In the genomic region with DNA sequence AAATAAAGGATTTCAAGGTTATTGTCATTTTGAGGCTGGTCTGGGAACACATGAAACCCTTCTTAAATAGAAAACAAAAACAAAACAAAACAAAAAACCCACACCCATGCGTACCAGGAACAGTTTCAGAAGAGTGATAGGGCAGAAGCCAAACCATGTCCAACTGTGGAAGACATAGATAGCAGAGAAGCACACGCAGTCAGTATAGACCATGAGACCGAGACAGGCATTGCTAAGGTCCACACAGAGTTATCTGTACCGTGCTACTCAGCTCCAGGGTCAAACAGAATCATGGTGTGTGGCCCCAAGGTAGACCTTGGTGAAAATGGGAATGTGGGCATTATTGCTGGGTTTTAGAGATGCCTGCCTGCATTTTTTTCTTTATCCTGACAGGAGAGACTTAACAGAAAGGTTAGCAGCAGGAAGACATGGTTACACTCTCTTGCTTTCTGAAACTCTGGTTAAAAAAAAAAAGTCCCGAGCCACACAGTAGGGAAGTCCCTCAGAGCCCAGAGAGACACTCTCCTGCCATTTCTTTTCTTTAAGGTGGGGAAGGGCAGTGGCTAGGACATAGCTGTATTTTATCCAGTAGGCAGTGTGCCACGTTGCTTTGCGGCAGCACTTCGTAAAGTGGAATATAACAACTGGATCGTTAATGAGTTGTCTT, we compare ENCODE assay signal across 23 mouse cellular contexts. TPM values are rescaled to one million over a fixed set of nuclear protein-coding genes. Genes with fewer than 3 reads are reported as not detected.
DNase-seq lines count a peak whose midpoint lies in the region; ATAC-seq and TF ChIP-seq lines count a peak whose summit lies in the region.
"Had no signal": no experiment of that assay in that cellular context is flagged by ENCODE, and none has a peak within 500 bp of the region (broad histone marks: within the 10 kb centered on the region; RNA-seq: fewer than 3 reads in every experiment).

No protein-coding gene starts in this region.

- WGBS in bone marrow, adult 2 months: 71% methylated on average over 9 of the region's 9 CpGs
- WGBS in liver, embryonic 12.5 days (ENCODE audit: insufficient replicate concordance): 47% methylated on average over 9 of the region's 9 CpGs
- 85% methylated on average over 9 of the region's 9 CpGs for WGBS in forebrain, embryonic 10.5 days
- 85% methylated on average over 9 of the region's 9 CpGs for WGBS in hindbrain, embryonic 13.5 days

- peak overlapping the region; percentile 22; the same call in 1 of the 2 replicates for H3K9ac ChIP-seq in liver, embryonic 12.5 days
- H3K9ac ChIP-seq in hindbrain, embryonic 13.5 days: no peak overlapping the region
- H3K9ac ChIP-seq: forebrain, embryonic 12.5 days; heart, embryonic 12.5 days; limb, embryonic 15.5 days; neural tube, embryonic 15.5 days had no signal

- H3K36me3 ChIP-seq in liver, embryonic 12.5 days: no peaks in the 10 kb centered on the region
- no peaks in the 10 kb centered on the region for H3K36me3 ChIP-seq in forebrain, embryonic 10.5 days (replicated peaks)
- H3K36me3 ChIP-seq in hindbrain, embryonic 13.5 days: peaks cover 5% of the 10 kb centered on the region; the same call in 1 of the 2 replicates
- H3K36me3 ChIP-seq: embryonic facial prominence, embryonic 10.5 days; forebrain, embryonic 12.5 days; heart, embryonic 12.5 days; midbrain, embryonic 10.5 days had no signal

- DNase-seq in A20 (ENCODE audit: low read depth, low spot score): peak; percentile 55
- no peak for DNase-seq in forebrain, embryonic 10.5 days (ENCODE audit: extremely low spot score, low spot score)
- DNase-seq: adrenal gland, postnatal 25 days; cerebellum, adult 9-11 months; heart, postnatal 10 days; kidney, adult 11 months; left cerebral cortex, postnatal 4 days; lung, postnatal 4 days; right cerebral cortex, adult 18-20 months; thymus, adult 18-20 months; thymus, postnatal 4 days had no signal

- no peak overlapping the region for H3K4me3 ChIP-seq in bone marrow, adult 2 months (replicated peaks; ENCODE audit: control insufficient read depth, low read depth, low read length)
- no peak overlapping the region for H3K4me3 ChIP-seq in liver, embryonic 12.5 days
- no peak overlapping the region for H3K4me3 ChIP-seq in forebrain, embryonic 10.5 days
- H3K4me3 ChIP-seq in hindbrain, embryonic 13.5 days: no peak overlapping the region
- H3K4me3 ChIP-seq: embryonic facial prominence, embryonic 10.5 days; forebrain, embryonic 12.5 days; heart, embryonic 12.5 days; limb, embryonic 15.5 days; midbrain, embryonic 10.5 days; neural tube, embryonic 15.5 days had no signal

- H3K9me3 ChIP-seq in liver, embryonic 12.5 days (replicated peaks): no peaks in the 10 kb centered on the region
- no peaks in the 10 kb centered on the region for H3K9me3 ChIP-seq in forebrain, embryonic 10.5 days
- H3K9me3 ChIP-seq in hindbrain, embryonic 13.5 days: no peaks in the 10 kb centered on the region
- H3K9me3 ChIP-seq: embryonic facial prominence, embryonic 10.5 days; forebrain, embryonic 12.5 days; heart, embryonic 12.5 days; limb, embryonic 15.5 days; midbrain, embryonic 10.5 days; neural tube, embryonic 15.5 days had no signal

- no peak for TF ChIP-seq CTCF in bone marrow, adult 2 months (IDR thresholded peaks at IDR 0.05; ENCODE audit: control insufficient read depth, insufficient read depth, low read length)

- H3K4me2 ChIP-seq in liver, embryonic 12.5 days: peak overlapping the region; percentile 47
- no peak overlapping the region for H3K4me2 ChIP-seq in hindbrain, embryonic 13.5 days
- H3K4me2 ChIP-seq: forebrain, embryonic 12.5 days; heart, embryonic 12.5 days; limb, embryonic 15.5 days; neural tube, embryonic 15.5 days had no signal

- H3K27me3 ChIP-seq in liver, embryonic 12.5 days (replicated peaks): no peaks in the 10 kb centered on the region
- H3K27me3 ChIP-seq in forebrain, embryonic 10.5 days (ENCODE audit: poor library complexity, severe bottlenecking): 0 out of 2 replicates have a peak, but pooled peaks cover 7% of the 10 kb centered on the region
- H3K27me3 ChIP-seq in hindbrain, embryonic 13.5 days: no peaks in the 10 kb centered on the region
- H3K27me3 ChIP-seq: forebrain, embryonic 12.5 days; heart, embryonic 12.5 days; limb, embryonic 15.5 days; neural tube, embryonic 15.5 days had no signal

- peaks cover 4% of the 10 kb centered on the region; the same call in 1 of the 2 replicates for H3K4me1 ChIP-seq in bone marrow, adult 2 months (ENCODE audit: control insufficient read depth, insufficient read depth, low read length)
- peaks cover 56% of the 10 kb centered on the region for H3K4me1 ChIP-seq in liver, embryonic 12.5 days
- H3K4me1 ChIP-seq in forebrain, embryonic 10.5 days: peaks cover 10% of the 10 kb centered on the region
- H3K4me1 ChIP-seq in hindbrain, embryonic 13.5 days (replicated peaks): 0 out of 2 replicates have a peak, but pooled peaks cover 3% of the 10 kb centered on the region
- H3K4me1 ChIP-seq: heart, embryonic 12.5 days; limb, embryonic 15.5 days had no signal

- ATAC-seq in liver, embryonic 12.5 days: peak; percentile 47
- peak; percentile 56 for ATAC-seq in megakaryocyte progenitor cell, adult 5-6 weeks (replicated peaks; ENCODE audit: poor library complexity)
- no peak for ATAC-seq in CD4-positive, CD25-positive, alpha-beta regulatory T cell, adult 4 months
- no peak for ATAC-seq in hindbrain, embryonic 13.5 days (ENCODE audit: low FRiP score)

- TF ChIP-seq POLR2A in bone marrow, adult 2 months (IDR thresholded peaks at IDR 0.05; ENCODE audit: borderline replicate concordance, control insufficient read depth, low read depth, low read length): no peak

- 0 out of 2 replicates have a peak overlapping the region, but pooled peaks have one; percentile 40 for H3K27ac ChIP-seq in bone marrow, adult 2 months (ENCODE audit: control insufficient read depth, insufficient read depth, low read depth, low read length, poor library complexity)
- peak overlapping the region; percentile 79 for H3K27ac ChIP-seq in liver, embryonic 12.5 days
- no peak overlapping the region for H3K27ac ChIP-seq in forebrain, embryonic 10.5 days
- no peak overlapping the region for H3K27ac ChIP-seq in hindbrain, embryonic 13.5 days
- H3K27ac ChIP-seq: embryonic facial prominence, embryonic 10.5 days; forebrain, embryonic 12.5 days; kidney, postnatal 0 days; limb, embryonic 15.5 days; midbrain, embryonic 10.5 days; neural tube, embryonic 15.5 days had no signal

RNA-seq across cellular contexts. Expression of a gene that starts 4.8 kb away (rescaled TPM):
- 4.2 and 8.3 TPM in 2 replicates for polyA plus RNA-seq in bone marrow, adult 2 months (2011; ENCODE audit: insufficient read depth, insufficient read length, low replicate concordance, missing spikeins)
- 1.2 and 1.8 TPM in 2 replicates for polyA plus RNA-seq in liver, embryonic 12.5 days (2016; fragmentation: Nextera tagmentation; extraction: Ambion mirVana)
- 2.0 and 4.5 TPM in 2 replicates for total RNA-seq in megakaryocyte progenitor cell, adult 5-6 weeks (2015)
- 2.5 and 4.1 TPM in 2 replicates for total RNA-seq in megakaryocyte progenitor cell, adult 5-6 weeks (2017)
- 10 to 100 TPM; 28.9 to 33.5 TPM for polyA plus RNA-seq in CD4-positive, CD25-positive, alpha-beta regulatory T cell, adult 4 months (2017; shearing (Covaris generic))
- 0.86 and 1.1 TPM in 2 replicates for polyA plus RNA-seq in forebrain, embryonic 10.5 days (2016; fragmentation: Nextera tagmentation; extraction: Ambion mirVana)
- polyA plus RNA-seq in hindbrain, embryonic 13.5 days (2015; fragmentation: Nextera tagmentation; extraction: Ambion mirVana): 3.8 and 4.8 TPM in 2 replicates

RNA-seq across cellular contexts. Expression of a gene that starts 42.3 kb away (rescaled TPM):
- 2.7 and 11.2 TPM in 2 replicates for polyA plus RNA-seq in bone marrow, adult 2 months (2011; ENCODE audit: insufficient read depth, insufficient read length, low replicate concordance, missing spikeins)
- 6.6 and 6.7 TPM in 2 replicates for polyA plus RNA-seq in liver, embryonic 12.5 days (2016; fragmentation: Nextera tagmentation; extraction: Ambion mirVana)
- 0.95 and 2.6 TPM in 2 replicates for total RNA-seq in megakaryocyte progenitor cell, adult 5-6 weeks (2015)
- total RNA-seq in megakaryocyte progenitor cell, adult 5-6 weeks (2017): 0.33 and 2.5 TPM in 2 replicates
- 1 to 10 TPM; 2.8 to 3.9 TPM for polyA plus RNA-seq in CD4-positive, CD25-positive, alpha-beta regulatory T cell, adult 4 months (2017; shearing (Covaris generic))
- polyA plus RNA-seq in forebrain, embryonic 10.5 days (2016; fragmentation: Nextera tagmentation; extraction: Ambion mirVana): 16.0 and 19.7 TPM in 2 replicates
- polyA plus RNA-seq in hindbrain, embryonic 13.5 days (2015; fragmentation: Nextera tagmentation; extraction: Ambion mirVana): 5.5 and 5.7 TPM in 2 replicates

Comparison
In these comparisons a context has a peak if more than half of its experiments do, and no peak if none do; other contexts are left out.
1. H3K27ac ChIP-seq: peak in bone marrow, adult 2 months (single experiment) and liver, embryonic 12.5 days (single experiment); none in forebrain, embryonic 10.5 days (single experiment) and hindbrain, embryonic 13.5 days (single experiment).
2. ATAC-seq: peak in liver, embryonic 12.5 days (single experiment) and megakaryocyte progenitor cell, adult 5-6 weeks (single experiment); none in CD4-positive, CD25-positive, alpha-beta regulatory T cell, adult 4 months (single experiment) and hindbrain, embryonic 13.5 days (single experiment).